8 mouse cellular contexts compared by ENCODE assay signal in genomic region chr2:68471759-68472550, GRCm38 (mm10). TPM values are rescaled to one million over a fixed set of nuclear protein-coding genes. Genes with fewer than 3 reads are reported as not detected.
DNase-seq lines count a peak whose midpoint lies in the region; ATAC-seq and TF ChIP-seq lines count a peak whose summit lies in the region.

TSS of gene Stk39 (minus strand) at chr2:68472268.

- H3K4me1 ChIP-seq in forebrain, embryonic 11.5 days (replicated peaks; ENCODE audit: control insufficient read depth, insufficient read depth, low read length) = peaks cover 2% of the 10 kb centered on the region; the same call in 1 of the 2 replicates
- peaks cover 14 to 30% of the 10 kb centered on the region in 2 experiments for H3K4me1 ChIP-seq in heart, embryonic 14.5 days (ENCODE audit: control insufficient read depth in 2 of 2, insufficient read depth in 2 of 2, low read length in 2 of 2)
- no peaks in the 10 kb centered on the region; the same call in 1 of the 2 replicates for H3K4me1 ChIP-seq in kidney, postnatal 0 days (replicated peaks; ENCODE audit: insufficient read depth, low read length)
- peaks cover 17% of the 10 kb centered on the region for H3K4me1 ChIP-seq in liver, embryonic 12.5 days

- peak within 1 kb of the TSS; percentile 90 for H3K4me2 ChIP-seq in forebrain, embryonic 11.5 days (ENCODE audit: low read depth, low read length, severe bottlenecking)
- peak within 1 kb of the TSS; percentile 84 for H3K4me2 ChIP-seq in heart, embryonic 14.5 days (ENCODE audit: low read length)
- H3K4me2 ChIP-seq in kidney, postnatal 0 days (ENCODE audit: low read length) = peak within 1 kb of the TSS; percentile 92
- peak within 1 kb of the TSS; percentile 92 for H3K4me2 ChIP-seq in liver, embryonic 12.5 days

- H3K27me3 ChIP-seq in forebrain, embryonic 11.5 days (ENCODE audit: control insufficient read depth, insufficient read depth, low read length) = no peaks in the 10 kb centered on the region
- no peaks in the 10 kb centered on the region for H3K27me3 ChIP-seq in heart, embryonic 14.5 days (ENCODE audit: control insufficient read depth, insufficient read depth, low read length)
- no peaks in the 10 kb centered on the region for H3K27me3 ChIP-seq in kidney, postnatal 0 days (ENCODE audit: insufficient read depth, low read length)
- H3K27me3 ChIP-seq in liver, embryonic 12.5 days (replicated peaks) = peaks cover 78% of the 10 kb centered on the region

- WGBS in forebrain, embryonic 11.5 days = under 1% methylated on average over 42 of the region's 99 CpGs
- under 1% methylated on average over 32 of the region's 99 CpGs for WGBS in heart, embryonic 14.5 days
- WGBS in kidney, postnatal 0 days = under 1% methylated on average over 68 of the region's 99 CpGs
- WGBS in liver, embryonic 12.5 days (ENCODE audit: insufficient replicate concordance) = under 1% methylated on average over 59 of the region's 99 CpGs

- no peak for TF ChIP-seq CTCF in kidney, postnatal 0 days (IDR thresholded peaks at IDR 0.05; ENCODE audit: low read depth)

- DNase-seq in CD4-positive, CD25-positive, alpha-beta regulatory T cell, adult 2 months (ENCODE audit: low read depth, low spot score) = peak; percentile 82
- DNase-seq in brain, adult 2 months (ENCODE audit: low read depth, low spot score) = peak; percentile 84
- peak; percentile 92 for DNase-seq in forebrain, embryonic 11.5 days (ENCODE audit: low spot score)
- DNase-seq in kidney, postnatal 0 days (ENCODE audit: low spot score) = peak; percentile 80
- DNase-seq in neural tube, embryonic 10.5 days (ENCODE audit: extremely low spot score, low spot score) = peak; percentile 82
- peak; percentile 92 for DNase-seq in testis, postnatal 10 days (ENCODE audit: low spot score)

- peak; percentile 87 for ATAC-seq in forebrain, embryonic 11.5 days (replicated peaks; ENCODE audit: low FRiP score)
- peak; percentile 80 for ATAC-seq in heart, embryonic 14.5 days (ENCODE audit: insufficient number of reproducible peaks, insufficient read depth, low FRiP score, low read depth)
- peak; percentile 77 for ATAC-seq in kidney, postnatal 0 days (replicated peaks; ENCODE audit: low FRiP score, low read depth)
- peak; percentile 81 for ATAC-seq in liver, embryonic 12.5 days

- H3K27ac ChIP-seq in forebrain, embryonic 11.5 days (ENCODE audit: low read depth, low read length) = peak within 1 kb of the TSS; percentile 86
- H3K27ac ChIP-seq in heart, embryonic 14.5 days (replicated peaks in 1 of 2; ENCODE audit: control insufficient read depth in 1 of 2, insufficient read depth in 1 of 2, low read depth in 2 of 2, low read length in 2 of 2) = peak within 1 kb of the TSS; percentile 74 to 97
- H3K27ac ChIP-seq in kidney, postnatal 0 days = peak within 1 kb of the TSS; percentile 94
- no peak within 1 kb of the TSS for H3K27ac ChIP-seq in liver, embryonic 12.5 days

- H3K9me3 ChIP-seq in forebrain, embryonic 11.5 days (ENCODE audit: control insufficient read depth, low read length) = no peaks in the 10 kb centered on the region
- no peaks in the 10 kb centered on the region for H3K9me3 ChIP-seq in heart, embryonic 14.5 days (ENCODE audit: control insufficient read depth, low read length)
- no peaks in the 10 kb centered on the region for H3K9me3 ChIP-seq in kidney, postnatal 0 days (replicated peaks; ENCODE audit: low read length)
- H3K9me3 ChIP-seq in liver, embryonic 12.5 days (replicated peaks) = no peaks in the 10 kb centered on the region

- peak within 1 kb of the TSS; percentile 95 for H3K4me3 ChIP-seq in forebrain, embryonic 11.5 days (ENCODE audit: low read depth, low read length)
- H3K4me3 ChIP-seq in heart, embryonic 14.5 days (ENCODE audit: control insufficient read depth in 1 of 2, insufficient read depth in 1 of 2, low read depth in 1 of 2, low read length in 2 of 2) = peak within 1 kb of the TSS; percentile 73 to 95
- H3K4me3 ChIP-seq in kidney, postnatal 0 days (replicated peaks; ENCODE audit: low read depth, low read length) = peak within 1 kb of the TSS; percentile 74
- H3K4me3 ChIP-seq in liver, embryonic 12.5 days = peak within 1 kb of the TSS; percentile 70

- H3K36me3 ChIP-seq in forebrain, embryonic 11.5 days (ENCODE audit: control insufficient read depth, insufficient read depth, low read length) = no peaks in the 10 kb centered on the region
- H3K36me3 ChIP-seq in heart, embryonic 14.5 days (ENCODE audit: control insufficient read depth, insufficient read depth, low read length) = no peaks in the 10 kb centered on the region; the same call in 1 of the 2 replicates
- no peaks in the 10 kb centered on the region for H3K36me3 ChIP-seq in kidney, postnatal 0 days (ENCODE audit: insufficient read depth, low read length)
- H3K36me3 ChIP-seq in liver, embryonic 12.5 days = no peaks in the 10 kb centered on the region

- peak within 1 kb of the TSS; percentile 92 for H3K9ac ChIP-seq in forebrain, embryonic 11.5 days (ENCODE audit: low read length)
- peak within 1 kb of the TSS; percentile 99 for H3K9ac ChIP-seq in heart, embryonic 14.5 days (ENCODE audit: low read length)
- H3K9ac ChIP-seq in kidney, postnatal 0 days (ENCODE audit: low read depth, low read length) = peak within 1 kb of the TSS; percentile 79
- H3K9ac ChIP-seq in liver, embryonic 12.5 days = peak within 1 kb of the TSS; percentile 63

RNA-seq across cellular contexts. Expression of gene Stk39, which starts in this region (rescaled TPM):
- polyA plus RNA-seq in forebrain, embryonic 11.5 days (2014; fragmentation: Nextera tagmentation; extraction: Ambion mirVana) = 45.1 and 52.4 TPM in 2 replicates
- 89.0 and 90.8 TPM in 2 replicates for polyA plus RNA-seq in heart, embryonic 14.5 days (2014; fragmentation: Nextera tagmentation; extraction: Ambion mirVana)
- 26.7 and 29.0 TPM in 2 replicates for polyA plus RNA-seq in kidney, postnatal 0 days (2015; fragmentation: Nextera tagmentation; extraction: Ambion mirVana)
- 4.8 and 5.9 TPM in 2 replicates for polyA plus RNA-seq in liver, embryonic 12.5 days (2016; fragmentation: Nextera tagmentation; extraction: Ambion mirVana)
